Mouse (Mus musculus) gastrocnemius, adult 8-10 months (tissue): ENCODE results near the gene Clic1. TPM values are rescaled to one million over a fixed set of nuclear protein-coding genes. Genes with fewer than 3 reads are reported as not detected.
"Not testable (repeated sequence)": the region's sequence is repeated elsewhere in the genome, so short reads cannot be mapped to it uniquely, and the experiment has no call there.

Source experiments
- DNase-seq, 2 experiments: peaks; one replicate each; pipeline ENCODE4 v3.0.0; 2022; ENCODE audit warnings: low spot score in 2 of 2
- total RNA-seq, 4 experiments: library from RNA; stranded (reverse); gene quantifications; 2 replicates each; pipeline ENCODE4 v1.2.4; 2022

Clic1 gene
- total RNA-seq = 1 to 10 TPM; 5.2 to 9.0 (median 6.6) TPM

DNA sequence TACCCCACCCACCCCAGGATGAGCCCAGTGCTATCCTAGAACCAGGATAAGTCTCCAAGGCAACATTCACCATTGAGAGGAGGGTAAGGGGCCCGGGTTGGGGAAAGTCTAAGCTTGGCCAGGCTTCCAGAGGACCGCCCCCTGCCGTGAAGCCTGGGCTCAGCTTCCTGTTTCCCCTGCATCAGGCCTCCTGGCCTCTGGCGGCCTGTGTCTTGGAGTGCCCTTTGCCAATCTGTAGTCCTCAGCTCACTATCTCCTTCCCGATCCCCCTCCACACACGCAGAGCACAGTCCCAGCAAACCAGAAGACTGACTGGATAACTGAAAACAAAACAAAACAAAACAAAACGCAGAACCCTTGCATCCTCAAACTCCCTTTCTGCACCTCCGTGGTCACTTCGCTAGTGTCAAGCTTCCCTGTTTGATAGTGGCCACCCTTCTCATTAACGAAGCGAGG lies at the start of gene Clic1:
Clic1 (plus strand) TSS at position 406 of the 456 bp plus-strand sequence.
- DNase-seq = no peak

DNA sequence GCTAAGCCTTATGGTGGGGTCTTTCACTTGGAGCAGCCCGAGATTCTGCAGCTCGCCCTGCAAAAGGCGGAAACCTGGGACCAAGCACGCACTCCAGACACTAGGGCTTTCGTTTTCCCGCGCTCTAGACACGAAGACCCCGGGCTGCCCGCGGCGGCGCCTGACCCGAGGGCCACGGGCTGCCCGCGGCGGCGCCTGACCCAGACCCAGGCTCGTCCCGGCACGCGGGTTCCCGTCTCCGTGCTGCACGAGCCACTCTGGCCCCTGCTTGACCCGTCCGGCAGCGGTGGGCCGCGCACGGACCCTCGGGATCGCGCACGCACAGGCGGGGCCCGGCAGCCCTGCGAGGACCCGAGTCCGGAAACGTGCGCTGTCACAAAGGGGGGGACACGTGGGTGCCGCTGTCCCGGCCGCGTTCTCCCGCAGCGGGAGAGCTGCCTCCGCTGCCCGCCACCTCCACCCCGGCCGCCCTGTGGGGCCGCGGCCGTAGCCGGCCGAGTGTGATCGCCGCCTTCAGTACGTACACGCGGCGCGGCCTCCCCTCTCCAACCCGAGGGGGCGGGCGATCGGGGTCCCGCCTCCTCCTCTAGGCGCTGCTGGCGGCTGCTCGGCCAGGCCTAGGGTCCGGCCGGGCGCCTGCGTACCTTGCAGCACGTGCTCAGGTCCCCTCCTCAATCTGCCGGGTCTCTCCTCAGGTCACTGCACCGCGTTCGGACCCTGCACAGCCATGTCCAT lies 48.9 kb upstream of the Clic1 start, which contains the start of gene Vars:
Vars (plus strand) TSS at position 271 of the 735 bp plus-strand sequence.
- peak; percentile 78 to 79 for DNase-seq

DNA sequence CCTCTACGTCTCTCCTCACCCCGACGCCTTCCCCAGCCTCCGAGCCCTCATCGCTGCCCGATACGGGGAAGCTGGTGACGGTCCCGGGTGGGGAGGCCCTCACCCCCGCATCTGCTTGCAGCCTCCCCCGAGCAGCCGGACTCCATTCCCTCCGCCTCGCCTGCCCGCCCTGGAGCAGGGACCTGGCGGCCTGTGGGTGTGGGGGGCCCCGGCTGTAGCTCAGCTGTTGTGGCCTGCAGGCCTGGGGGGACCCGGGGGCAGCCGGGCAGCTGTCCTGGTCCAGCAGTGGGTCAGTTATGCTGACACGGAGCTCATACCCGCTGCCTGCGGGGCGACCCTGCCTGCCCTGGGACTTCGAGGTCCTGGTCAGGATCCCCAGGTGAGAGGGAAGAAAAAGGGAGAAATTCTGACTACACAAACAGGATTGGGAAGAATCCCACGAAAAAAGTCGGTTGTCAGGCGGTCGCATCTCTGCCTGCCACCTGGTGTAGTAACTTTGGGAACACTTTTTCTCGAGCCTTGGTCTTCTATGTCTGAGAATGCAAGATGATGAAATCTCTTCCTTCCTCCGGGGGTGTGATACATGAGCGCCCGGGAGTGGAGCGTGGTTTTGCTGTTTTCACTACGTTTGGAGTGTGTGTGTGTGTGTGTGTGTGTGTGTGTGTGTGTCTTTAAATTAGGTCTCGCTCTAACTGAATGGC lies 48.2 kb upstream of the Clic1 start:
- no peak for DNase-seq

DNA sequence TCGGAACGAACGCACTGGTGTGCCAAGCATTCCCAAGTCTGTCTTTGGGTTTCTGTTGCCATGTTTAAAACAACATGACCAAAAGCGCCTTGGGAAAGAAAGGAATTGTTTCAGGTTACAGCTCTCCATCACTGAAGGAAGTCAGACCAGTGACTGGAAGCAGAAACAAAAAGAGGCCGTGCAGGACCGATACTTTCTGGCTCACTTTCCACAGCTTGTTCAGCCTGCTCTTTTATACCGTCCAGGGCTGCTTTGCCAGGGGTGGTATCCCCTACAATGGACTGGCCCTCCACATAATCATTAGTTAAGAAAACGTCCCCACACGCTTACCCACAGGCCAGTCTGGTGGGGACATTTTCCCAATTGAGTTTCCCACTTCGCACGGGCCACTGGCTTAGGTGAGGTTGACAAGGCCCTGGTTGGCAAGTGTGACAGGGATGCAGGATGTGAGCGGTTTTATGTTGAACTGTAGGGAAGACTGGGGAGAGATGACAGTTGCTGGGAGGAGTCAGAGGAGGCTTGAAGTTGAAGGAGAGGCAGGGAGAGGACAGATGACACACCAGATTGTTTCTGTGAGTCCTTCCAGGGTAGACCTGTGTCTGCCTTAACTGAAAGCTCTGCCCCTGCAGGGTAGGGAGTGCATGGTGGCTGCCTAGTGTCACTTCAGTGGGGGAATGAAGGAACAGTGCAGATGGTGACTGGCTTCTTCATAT lies 47.5 kb upstream of the Clic1 start:
- no peak for DNase-seq

DNA sequence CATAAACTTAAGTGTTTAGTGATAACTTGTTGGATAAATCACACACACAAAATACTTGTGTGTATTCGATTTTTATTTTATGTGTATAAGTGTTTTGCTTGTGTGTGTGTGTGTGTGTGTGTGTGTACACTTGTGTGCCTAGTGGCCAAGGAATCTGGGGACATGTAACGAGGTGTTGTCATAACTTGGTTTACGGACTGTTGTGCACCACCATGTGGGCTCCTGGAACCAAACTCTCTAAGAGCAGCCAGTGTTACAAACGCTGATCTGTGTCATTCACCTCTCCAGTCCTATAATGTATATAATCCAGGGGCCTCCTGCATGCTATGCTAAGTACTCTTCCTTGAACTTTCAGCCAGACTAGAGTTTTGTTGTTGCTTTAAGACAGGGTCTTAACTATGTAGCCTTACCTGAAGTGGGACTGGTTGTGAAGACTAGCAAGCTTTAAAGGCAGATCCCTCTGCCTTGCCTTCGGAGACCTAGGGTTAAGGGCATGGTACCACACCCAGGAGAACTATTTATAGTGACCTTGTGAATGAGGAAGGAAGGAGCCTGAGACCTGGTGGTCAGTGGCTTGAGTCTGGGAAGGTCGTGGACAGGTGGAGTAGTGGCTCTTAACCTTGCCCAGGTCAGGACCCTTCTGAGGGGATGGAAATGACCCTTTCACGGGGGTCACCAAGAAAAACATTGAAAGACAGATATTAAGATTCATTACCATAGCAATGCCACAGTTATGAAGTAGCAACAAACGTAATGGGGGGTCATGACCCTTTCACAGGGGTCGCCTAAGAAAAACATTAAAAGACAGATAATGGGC lies 46.5 kb upstream of the Clic1 start:
- DNase-seq = no peak

DNA sequence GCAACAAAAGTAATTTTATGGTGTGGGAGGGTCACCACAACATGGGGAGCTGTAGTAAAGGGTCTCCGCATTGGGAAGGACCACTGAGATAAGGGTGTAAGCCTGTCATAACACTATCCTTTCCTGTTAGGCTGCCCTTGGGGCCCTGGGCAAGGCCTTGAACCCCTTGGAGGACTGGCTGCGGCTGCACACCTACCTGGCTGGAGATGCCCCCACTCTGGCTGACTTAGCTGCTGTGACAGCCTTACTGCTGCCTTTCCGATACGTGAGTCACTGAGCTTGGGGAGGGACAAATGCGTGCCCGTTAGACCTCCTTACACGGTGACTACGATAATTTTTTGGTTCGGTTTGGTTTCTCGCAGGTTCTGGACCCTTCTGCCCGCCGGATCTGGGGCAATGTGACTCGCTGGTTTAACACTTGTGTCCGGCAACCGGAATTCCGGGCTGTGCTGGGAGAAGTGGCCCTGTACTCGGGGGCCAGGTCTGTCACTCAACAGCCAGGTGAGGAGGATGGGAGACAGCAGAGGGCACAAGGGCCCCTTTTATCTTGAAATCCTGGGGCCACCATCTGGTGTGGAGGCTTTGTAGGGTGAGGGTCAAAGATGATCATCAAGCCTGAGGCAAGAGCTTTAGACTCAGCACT lies 45.6 kb upstream of the Clic1 start:
- DNase-seq = no peak

DNA sequence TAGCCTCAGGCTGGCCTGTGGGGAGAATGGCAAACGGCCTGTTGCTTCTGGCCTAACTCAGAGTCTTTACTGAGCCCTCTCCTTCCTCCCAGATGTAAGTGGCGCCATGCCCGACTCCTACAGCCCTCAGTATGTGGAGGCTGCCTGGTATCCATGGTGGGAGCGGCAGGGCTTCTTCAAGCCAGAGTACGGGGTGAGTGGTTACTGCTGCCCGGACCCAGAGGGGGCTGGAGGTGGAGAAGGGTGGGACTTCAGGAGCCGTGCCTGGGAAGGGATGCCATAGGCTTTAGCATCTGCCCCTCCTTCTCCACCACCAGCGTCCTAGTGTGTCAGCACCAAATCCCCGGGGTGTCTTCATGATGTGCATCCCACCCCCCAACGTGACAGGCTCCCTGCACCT lies 44.6 kb upstream of the Clic1 start:
- DNase-seq = no peak

DNA sequence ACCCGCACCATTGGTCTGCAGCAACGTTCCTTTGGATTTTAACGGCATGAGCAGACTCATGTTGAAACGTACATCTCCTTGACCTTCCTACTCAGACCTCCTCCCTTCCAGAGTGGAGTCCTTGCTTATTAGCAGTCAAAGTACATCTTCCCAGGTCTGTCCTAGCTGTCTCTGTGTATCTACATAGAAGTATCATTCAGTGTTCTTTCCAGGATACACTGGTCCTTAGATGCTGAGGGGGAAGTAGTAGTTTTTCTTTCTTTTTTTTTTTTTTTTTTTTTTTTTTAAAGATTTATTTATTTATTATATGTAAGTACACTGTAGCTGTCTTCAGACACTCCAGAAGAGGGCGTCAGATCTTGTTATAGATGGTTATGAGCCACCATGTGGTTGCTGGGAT lies 43.9 kb upstream of the Clic1 start:
- not testable (repeated sequence) for DNase-seq

DNA sequence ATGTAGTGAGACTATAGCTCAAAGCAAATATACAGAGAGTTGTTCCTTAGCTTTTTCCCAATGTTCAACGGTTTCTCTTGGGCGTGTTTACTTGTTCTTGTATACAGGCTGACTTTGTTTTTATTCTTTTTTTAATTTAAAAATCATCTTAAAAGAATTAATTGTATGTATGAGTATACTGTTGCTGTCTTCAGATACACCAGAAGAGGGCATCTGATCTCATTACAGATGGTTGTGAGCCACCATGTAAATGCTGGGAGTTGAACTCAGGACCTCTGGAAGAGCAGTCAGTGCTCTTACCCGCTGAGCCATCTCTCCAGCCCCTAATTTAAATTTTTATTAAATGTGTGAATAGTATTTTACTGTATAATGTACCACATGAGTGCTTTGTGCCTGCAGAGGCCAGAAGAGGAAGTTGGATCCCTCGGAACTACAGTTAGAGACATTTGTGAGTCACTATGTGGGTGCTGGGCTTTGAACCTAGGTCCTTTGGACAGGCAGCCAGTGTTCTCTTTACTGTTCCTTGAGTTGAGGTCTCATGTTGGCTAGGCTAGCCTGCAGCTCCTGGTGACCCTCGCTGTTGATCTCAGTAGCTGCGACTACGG lies 42.3 kb upstream of the Clic1 start:
- DNase-seq = no peak

DNA sequence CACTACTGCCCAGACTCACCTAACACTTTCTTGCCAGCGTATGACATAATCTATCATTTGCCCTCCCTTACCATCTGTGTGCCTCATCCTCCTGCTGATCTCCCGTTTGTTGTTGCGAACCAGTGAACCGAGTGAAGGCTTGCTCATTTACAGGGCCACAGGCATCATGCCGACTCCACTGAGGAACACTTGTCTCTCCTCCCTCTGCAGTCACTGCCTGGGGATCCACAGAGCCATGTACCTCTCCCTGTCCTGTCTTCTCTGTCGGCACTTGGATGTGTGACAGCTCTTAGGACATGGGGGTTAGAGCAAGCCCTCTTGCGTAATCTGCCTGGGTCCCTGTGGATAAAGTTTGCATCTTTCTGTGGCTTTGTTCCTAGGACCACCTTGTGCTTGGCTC lies 40.2 kb upstream of the Clic1 start:
- DNase-seq = no peak

DNA sequence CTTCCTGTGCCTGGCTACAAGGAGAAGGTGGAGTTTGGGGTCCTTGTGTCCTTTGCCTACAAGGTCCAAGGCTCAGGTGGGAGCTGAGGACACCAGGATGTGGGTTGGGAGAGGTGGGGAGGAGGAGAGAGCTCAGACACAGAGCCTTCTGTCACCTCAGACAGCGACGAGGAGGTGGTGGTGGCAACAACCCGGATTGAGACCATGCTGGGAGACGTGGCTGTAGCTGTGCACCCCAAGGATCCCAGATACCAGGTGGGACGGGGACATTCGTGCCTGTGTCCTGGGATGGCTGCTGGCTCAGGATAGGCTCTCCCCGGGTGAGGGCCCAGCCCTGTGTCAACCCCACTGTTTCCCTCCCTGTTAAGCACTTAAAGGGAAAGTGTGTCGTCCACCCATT lies 38.3 kb upstream of the Clic1 start:
- no peak for DNase-seq

DNA sequence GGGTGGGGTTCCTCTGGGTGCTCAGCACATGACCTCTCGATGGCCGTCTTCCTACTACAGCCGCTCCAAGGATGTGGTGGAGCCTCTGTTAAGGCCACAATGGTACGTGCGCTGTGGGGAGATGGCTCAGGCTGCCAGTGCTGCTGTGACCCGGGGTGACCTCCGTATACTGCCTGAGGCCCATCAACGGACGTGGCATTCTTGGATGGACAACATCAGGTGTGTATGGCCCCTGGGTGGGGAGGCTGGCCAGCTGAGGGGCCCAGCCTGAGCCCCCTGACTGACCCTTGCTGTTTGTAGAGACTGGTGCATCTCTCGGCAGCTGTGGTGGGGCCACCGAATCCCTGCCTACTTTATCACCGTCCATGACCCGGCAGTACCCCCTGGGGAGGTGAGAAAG lies 37.3 kb upstream of the Clic1 start:
- DNase-seq = no peak

DNA sequence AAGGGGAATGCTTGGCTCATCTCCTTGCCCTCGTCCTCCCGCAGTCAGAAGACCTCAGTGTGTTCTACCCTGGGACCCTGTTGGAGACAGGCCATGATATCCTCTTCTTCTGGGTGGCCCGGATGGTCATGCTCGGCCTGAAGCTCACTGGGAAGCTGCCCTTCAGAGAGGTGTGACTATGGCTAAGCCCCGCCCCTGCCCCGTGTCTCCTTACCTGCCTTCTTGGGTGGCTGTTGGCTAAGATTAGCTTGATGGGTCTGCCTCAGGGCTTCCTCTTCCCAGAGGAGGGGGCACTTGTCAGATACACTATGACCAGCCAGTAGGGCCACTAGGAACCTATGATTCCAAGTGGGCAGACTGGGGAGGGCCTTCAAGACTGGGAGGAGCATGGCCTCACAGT lies 36.5 kb upstream of the Clic1 start:
- no peak for DNase-seq

DNA sequence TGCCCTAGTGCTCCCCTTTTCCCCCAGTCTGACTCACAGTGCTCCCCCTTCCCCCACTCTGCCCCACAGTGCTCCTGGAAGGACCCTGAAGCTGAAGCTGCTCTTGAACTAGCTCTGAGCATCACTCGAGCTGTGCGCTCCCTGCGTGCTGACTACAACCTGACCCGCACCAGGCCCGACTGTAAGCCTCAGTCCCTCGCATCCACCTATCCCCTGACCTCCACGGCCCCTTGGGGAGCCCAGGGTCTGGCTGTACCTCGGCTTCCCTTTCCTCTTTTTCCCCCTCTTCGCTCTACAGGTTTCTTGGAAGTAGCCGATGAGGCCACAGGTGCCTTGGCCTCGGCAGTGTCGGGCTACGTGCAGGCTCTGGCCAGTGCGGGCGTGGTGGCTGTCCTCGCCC lies 34.5 kb upstream of the Clic1 start:
- DNase-seq = no peak

DNA sequence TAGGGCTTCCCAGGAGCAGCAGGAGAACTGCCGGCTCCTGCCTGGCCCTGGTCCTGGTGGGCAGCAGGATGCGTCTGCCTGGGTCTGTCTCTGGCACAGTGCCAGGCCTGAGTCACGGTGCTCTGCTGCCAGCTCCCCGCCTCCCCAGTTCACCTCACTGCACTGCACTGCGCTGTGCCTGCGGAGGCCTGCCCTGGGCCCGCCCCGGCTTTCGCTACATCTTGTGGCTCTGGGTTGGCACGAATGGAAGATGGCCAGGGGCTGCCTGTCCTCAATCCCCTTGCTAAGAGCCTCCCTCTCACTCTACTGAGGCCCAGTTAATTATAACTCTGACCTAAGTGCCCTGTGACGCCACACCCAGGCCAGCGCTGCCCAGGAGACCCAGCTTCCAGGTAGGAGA lies 33.4 kb upstream of the Clic1 start, which contains the start of gene Vwa7:
Vwa7 (plus strand) TSS at position 204 of the 400 bp plus-strand sequence.
- peak; percentile 35 to 43 for DNase-seq

DNA sequence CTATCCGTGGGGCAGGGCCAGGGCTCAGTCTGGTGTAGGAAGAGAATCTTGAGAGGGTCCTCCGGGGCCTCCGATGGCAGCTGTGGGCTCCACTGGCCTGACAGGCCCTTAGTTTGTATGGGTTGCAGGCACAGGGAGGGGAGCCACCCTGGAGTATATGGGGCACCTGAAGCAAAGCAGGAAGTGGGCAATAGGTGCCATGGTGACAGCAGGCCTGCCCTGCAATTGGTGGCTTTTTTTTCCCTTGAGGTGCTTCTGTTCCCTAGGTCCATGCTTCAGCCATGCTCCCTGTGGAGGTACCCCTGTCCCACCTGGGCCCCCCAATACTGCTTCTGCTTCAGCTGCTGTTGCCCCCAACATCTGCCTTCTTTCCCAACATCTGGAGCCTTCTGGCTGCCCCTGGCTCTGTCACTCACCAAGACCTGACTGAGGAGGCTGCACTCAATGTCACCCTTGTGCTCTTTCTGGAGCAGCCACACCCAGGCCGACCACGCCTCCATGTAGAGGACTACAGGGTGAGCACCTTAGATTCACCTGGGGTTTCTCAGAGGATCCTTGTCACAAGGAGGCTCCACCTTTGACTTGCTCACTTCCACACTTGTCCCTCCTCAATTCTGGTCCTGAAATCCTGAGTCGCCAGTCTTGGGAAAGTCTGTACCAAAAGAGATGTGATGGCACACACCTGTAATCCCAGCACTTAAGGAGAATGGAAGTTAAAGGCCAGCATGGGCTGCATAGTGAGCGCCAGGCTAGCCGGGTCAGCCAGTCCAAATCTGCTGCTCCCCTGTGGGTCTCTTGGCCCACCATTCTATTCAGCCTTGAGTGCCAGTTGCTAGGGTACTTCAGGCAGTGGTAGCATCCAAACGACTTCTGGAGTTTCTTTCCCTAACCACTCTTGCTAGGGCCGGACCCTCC lies 32.7 kb upstream of the Clic1 start:
- no peak for DNase-seq

DNA sequence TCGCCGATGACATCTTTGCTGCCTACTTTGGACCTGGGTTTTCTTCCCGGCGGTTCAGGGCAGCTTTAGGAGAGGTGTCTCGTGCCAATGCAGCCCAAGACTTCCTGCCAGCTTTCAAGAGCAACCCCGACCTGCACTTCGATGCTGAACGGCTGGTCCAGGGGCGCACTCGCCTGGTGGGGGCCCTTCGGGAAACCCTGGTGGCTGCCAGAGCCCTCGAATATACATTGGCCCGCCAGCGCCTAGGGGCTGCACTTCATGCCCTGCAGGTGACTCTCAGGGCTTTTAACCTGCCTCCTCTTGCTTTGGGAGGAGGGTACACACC lies 32.1 kb upstream of the Clic1 start:
- no peak for DNase-seq

DNA sequence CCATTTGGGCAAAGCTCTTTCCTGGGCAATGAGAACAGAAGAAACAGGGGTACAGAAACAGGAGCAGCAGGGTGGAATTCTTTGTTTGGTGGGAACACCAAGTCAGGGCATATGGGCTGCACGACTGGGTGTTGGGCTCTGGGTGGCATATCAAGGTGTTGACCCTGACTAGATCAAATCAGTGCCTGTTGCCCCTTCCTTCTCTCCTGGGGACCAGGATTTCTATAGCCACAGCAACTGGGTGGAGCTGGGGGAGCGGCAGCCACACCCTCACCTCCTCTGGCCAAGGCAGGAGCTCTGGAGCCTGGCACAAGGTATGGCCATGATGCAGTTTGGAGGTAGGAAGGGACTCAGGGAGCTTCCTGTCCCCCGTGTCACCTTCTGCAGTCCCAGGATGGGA lies 31.6 kb upstream of the Clic1 start:
- DNase-seq = no peak

DNA sequence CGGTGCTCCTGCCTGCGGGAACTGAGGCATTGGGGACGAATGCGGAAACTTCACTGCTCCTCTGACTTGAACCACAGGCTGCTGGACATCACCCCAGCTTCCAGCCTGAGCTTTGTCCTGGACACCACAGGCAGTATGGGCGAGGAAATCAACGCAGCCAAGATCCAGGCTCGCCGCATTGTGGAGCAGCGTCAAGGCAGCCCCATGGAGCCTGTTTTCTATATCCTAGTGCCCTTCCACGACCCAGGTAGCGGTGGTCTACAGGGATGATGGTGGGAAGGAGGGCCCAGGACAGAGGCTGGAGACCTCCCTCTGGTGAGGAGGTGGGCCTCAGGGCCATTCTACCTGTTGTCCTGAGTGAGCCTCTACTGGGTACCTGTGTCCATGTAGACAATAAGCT lies 29.9 kb upstream of the Clic1 start:
- no peak for DNase-seq
